Mouse (Mus musculus) left cerebral cortex, postnatal 10 days (tissue): ENCODE measurements around the gene Nup188. TPM values are rescaled to one million over a fixed set of nuclear protein-coding genes. Genes with fewer than 3 reads are reported as not detected.

Experiments
- microRNA-seq: library from miRNA; unstranded; fragments of <30 nt; microRNA quantifications from one replicate; pipeline ENCODE4 v1.2.0, GENCODE M21; 2022
- total RNA-seq, 2 experiments: library from RNA; stranded (reverse); gene quantifications; 2 replicates each; pipeline ENCODE4 v1.2.3; 2021

Gene Nup188
- total RNA-seq, 2 experiments from 2014 or later, result 23.7 to 23.9 TPM

Small RNA genes lying within 50 kb of the gene (microRNA-seq; reads per million reads assigned to microRNA genes)
- gene Gm47292, result not detected

Other genes starting within 250 kb of the Nup188 start
- gene Wdr34, start 237.5 kb upstream of the Nup188 start, total RNA-seq, result 10 to 100 TPM; 50.0 to 52.1 TPM
- gene Set, start 229.0 kb upstream of the Nup188 start, total RNA-seq, result 100 to 1,000 TPM; 219 to 220 TPM
- 1 to 10 TPM; 1.6 TPM for gene Pkn3, start 208.7 kb upstream of the Nup188 start, total RNA-seq
- gene Zdhhc12, start 192.7 kb upstream of the Nup188 start, total RNA-seq, result 10 to 100 TPM; 16.8 to 20.8 TPM
- gene Zer1, start 161.8 kb upstream of the Nup188 start, total RNA-seq, result 100 to 1,000 TPM; 110 to 116 TPM
- 10 to 100 TPM; 60.4 to 71.5 TPM for gene Tbc1d13, start 152.7 kb upstream of the Nup188 start, total RNA-seq
- gene Endog, start 114.9 kb upstream of the Nup188 start, total RNA-seq, result 10 to 100 TPM; 18.6 to 23.3 TPM
- gene Spout1, start 107.9 kb upstream of the Nup188 start, total RNA-seq, result 10 to 100 TPM; 37.0 to 40.3 TPM
- gene Kyat1, start 80.5 kb upstream of the Nup188 start, total RNA-seq, result 10 to 100 TPM; 13.1 to 15.8 TPM
- 10 to 100 TPM; 47.8 to 51.9 TPM for gene Lrrc8a, start 48.7 kb upstream of the Nup188 start, total RNA-seq
- gene Gm28035, start 45.8 kb upstream of the Nup188 start, total RNA-seq, result 1 to 10 TPM; 6.3 to 7.3 TPM
- 10 to 100 TPM; 14.2 to 14.6 TPM for gene Phyhd1, start 20.2 kb upstream of the Nup188 start, total RNA-seq
- gene Gm28038, start 5.4 kb upstream of the Nup188 start, total RNA-seq, result not detected
- 10 to 100 TPM; 25.8 to 28.8 TPM for gene Dolk, start 63 bp upstream of the Nup188 start, total RNA-seq
- gene Sh3glb2, start 72.9 kb downstream of the Nup188 start, total RNA-seq, result 100 to 1,000 TPM; 219 to 230 TPM
- gene Miga2, start 77.8 kb downstream of the Nup188 start, total RNA-seq, result 100 to 1,000 TPM in 1 of 2 experiments, 10 to 100 TPM in 1; 95.4 to 108 TPM
- 10 to 100 TPM; 35.6 to 36.4 TPM for gene Dolpp1, start 105.9 kb downstream of the Nup188 start, total RNA-seq
- gene Crat, start 129.4 kb downstream of the Nup188 start, total RNA-seq, result 10 to 100 TPM; 39.7 to 40.3 TPM
- gene Ptpa, start 129.6 kb downstream of the Nup188 start, total RNA-seq, result 100 to 1,000 TPM; 144 to 145 TPM
- gene Ier5l, start 187.8 kb downstream of the Nup188 start, total RNA-seq, result 1 to 10 TPM; 7.8 to 9.8 TPM